Mouse (Mus musculus) ES-Bruce4 (cell line): ENCODE measurements around the gene Cers1.
A peak's percentile ranks its signal among the peaks of the same experiment; 100 is the strongest.

Experiments used
- CTCF ChIP-seq: IDR thresholded peaks from one replicate; pipeline ENCODE4 v1.8.1; 2011; ENCODE audit warnings: low read depth, low read length
- EP300 ChIP-seq: IDR thresholded peaks from 2 replicates; pipeline ENCODE4 v1.6.1; 2011; ENCODE audit warnings: low read depth, low read length; ENCODE audit not compliant: insufficient read depth
- POLR2A ChIP-seq: IDR thresholded peaks from one replicate; pipeline ENCODE4 v1.8.1; 2011; ENCODE audit warnings: low read length; ENCODE audit not compliant: insufficient read depth

DNA sequence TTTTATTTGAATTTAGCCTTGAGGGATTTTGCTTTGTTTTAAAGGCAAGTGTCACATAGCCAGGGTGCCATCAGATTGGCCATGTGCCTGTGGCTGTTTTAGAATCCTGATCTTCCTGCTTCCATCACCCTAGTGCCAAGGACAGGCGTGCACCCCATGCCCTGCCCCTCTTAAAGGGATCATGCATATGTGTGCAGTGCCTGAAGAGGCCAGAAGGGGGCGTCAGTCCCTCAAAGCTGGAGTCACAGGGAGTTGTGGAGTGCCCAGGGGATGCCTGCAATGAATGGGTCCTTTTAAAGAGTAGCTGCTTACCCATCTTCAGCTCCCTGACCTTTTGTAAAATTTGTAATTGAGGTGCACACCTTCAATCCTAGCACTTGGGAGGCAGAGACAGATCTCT lies 6.3 kb upstream of the Cers1 start:
- TF ChIP-seq CTCF (peak; percentile 83), EP300 (no peak), POLR2A (no peak)
